Mouse (Mus musculus) thymus, adult 2 months (tissue): ENCODE data around the gene Gm39566.
A peak's percentile ranks its signal among the peaks of the same experiment; 100 is the strongest.

ENCODE experiments used
- CTCF ChIP-seq: fragments of 200-500 bp; IDR thresholded peaks from 2 replicates; pipeline ENCODE4 v1.5.1; 2012; ENCODE audit warnings: mild to moderate bottlenecking, control low read depth, low read length, moderate library complexity, borderline replicate concordance; ENCODE audit not compliant: control insufficient read depth, poor library complexity, insufficient read depth; ENCODE audit errors: extremely low read depth
- POLR2A ChIP-seq: fragments of 200-500 bp; IDR thresholded peaks from 2 replicates; pipeline ENCODE4 v1.6.1; 2012; ENCODE audit warnings: mild to moderate bottlenecking, low read length, control low read depth, moderate library complexity; ENCODE audit not compliant: control insufficient read depth, poor library complexity, insufficient read depth; ENCODE audit errors: extremely low read depth

- peak; percentile 28; the same call in 1 of the 2 replicates for TF ChIP-seq CTCF
- TF ChIP-seq POLR2A: no peak
Observed at GRCm38 (mm10) chr11:69815155-69815554, at the start of gene Gm39566.
